Mouse (Mus musculus): Measurements from ENCODE around the gene Cdkn1c. TPM values are rescaled to one million over a fixed set of nuclear protein-coding genes. Genes with fewer than 3 reads are reported as not detected.

Gene Cdkn1c
- polyA plus RNA-seq (2012; rRNA removed; ENCODE audit: low replicate concordance): 22.7 and 41.2 TPM in 2 replicates

GRCm38 (mm10) chr7:143460874-143461273 lies at the start of gene Cdkn1c:
Gene Cdkn1c, minus strand, starts transcription at chr7:143461050.

GRCm38 (mm10) chr7:143502418-143503200 lies 41.8 kb upstream of the Cdkn1c start, which contains the start of gene Phlda2:
Gene Phlda2, minus strand, starts transcription at chr7:143503150.

GRCm38 (mm10) chr7:143473347-143474101 lies 12.7 kb upstream of the Cdkn1c start, which contains the start of gene Slc22a18:
Gene Slc22a18, plus strand, starts transcription at chr7:143473736.

Other genes starting within 250 kb of the Cdkn1c start
- 18.3 and 20.4 TPM in 2 replicates for gene Slc22a18, start 12.7 kb upstream of the Cdkn1c start, polyA plus RNA-seq (2012; rRNA removed; ENCODE audit: low replicate concordance)
- gene Phlda2, start 42.1 kb upstream of the Cdkn1c start, polyA plus RNA-seq (2012; rRNA removed; ENCODE audit: low replicate concordance): 0.63 TPM in 1 of 2 replicates, not detected in the other
- gene Nap1l4, start 88.1 kb upstream of the Cdkn1c start, polyA plus RNA-seq (2012; rRNA removed; ENCODE audit: low replicate concordance): 92.2 and 97.1 TPM in 2 replicates
- gene Cars, start 139.0 kb upstream of the Cdkn1c start, polyA plus RNA-seq (2012; rRNA removed; ENCODE audit: low replicate concordance): 18.4 and 22.3 TPM in 2 replicates
- 0.98 and 1.0 TPM in 2 replicates for gene Tnfrsf26, start 167.7 kb upstream of the Cdkn1c start, polyA plus RNA-seq (2012; rRNA removed; ENCODE audit: low replicate concordance)
- gene Tnfrsf22, start 188.6 kb upstream of the Cdkn1c start, polyA plus RNA-seq (2012; rRNA removed; ENCODE audit: low replicate concordance): 11.0 and 13.3 TPM in 2 replicates
- gene Tnfrsf23, start 224.8 kb upstream of the Cdkn1c start, polyA plus RNA-seq (2012; rRNA removed; ENCODE audit: low replicate concordance): 9.4 and 10.2 TPM in 2 replicates